Mouse (Mus musculus) cerebellum, postnatal 25 days (tissue): ENCODE measurements around the gene Xpo6.

ENCODE experiments used
- DNase-seq, 2 experiments: peaks; one replicate each; pipeline ENCODE4 v3.0.0; 2021; ENCODE audit warnings: mixed read lengths in 2 of 2

The Xpo6 gene

DNA sequence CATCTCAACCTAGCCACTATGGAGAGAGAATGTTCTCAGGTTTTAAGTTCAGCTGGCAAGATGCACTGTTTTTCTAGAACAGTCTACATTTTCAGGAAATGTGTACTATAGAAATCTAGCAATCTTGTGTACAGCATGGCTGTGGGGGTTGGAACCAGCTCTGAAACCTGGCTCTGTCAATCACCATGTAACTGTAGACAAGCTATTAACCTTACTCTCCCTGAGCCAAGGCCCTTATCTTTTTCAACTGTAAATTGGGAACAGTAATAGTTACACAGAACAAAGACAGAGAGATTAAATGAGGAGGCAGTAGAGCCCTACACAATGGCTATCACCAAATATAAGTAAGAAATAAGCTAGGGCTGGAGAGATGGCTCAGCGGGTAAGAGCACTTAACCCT, 8.8 kb downstream of the Xpo6 start:
- DNase-seq = no peak

DNA sequence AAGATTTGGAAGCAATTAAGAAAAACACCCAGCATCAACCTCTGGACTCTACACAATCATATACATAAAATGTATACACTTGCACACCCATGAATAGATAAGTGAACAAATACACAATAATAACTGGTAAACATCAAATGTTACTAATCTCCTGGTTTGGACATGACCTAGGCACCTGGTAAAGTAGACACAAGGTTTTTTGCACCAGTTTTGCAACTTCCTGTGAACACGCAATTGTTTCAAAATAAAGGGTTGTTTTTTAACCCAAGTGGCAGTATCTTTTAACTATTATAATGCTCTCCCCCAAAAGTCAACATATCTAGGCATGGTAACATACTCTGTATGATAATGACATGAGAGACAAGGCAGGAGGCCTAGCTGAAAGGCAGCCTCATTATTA, 10.8 kb downstream of the Xpo6 start:
- DNase-seq = no peak

DNA sequence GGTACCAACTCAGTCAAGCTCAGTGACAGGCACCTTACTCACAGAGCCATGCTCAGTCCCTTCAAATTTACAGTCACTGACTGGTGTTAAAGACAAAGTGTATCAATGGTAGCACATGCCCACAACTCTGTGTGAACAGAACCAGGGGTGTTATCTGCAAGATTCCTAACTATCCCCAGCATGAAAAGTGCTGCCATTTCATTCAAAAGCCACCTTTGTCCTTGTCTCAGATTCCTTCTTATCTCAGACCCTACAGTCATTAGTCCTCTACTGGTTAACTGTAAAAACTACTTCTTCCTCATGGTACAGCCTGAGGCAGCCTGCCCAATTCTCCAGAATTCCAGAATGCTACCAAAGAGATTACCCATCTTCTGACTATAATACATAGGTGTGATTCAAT, 14.3 kb downstream of the Xpo6 start:
- no peak for DNase-seq

- no peak for DNase-seq
Measured at GRCm38 (mm10) chr7:126183583-126183982, 16.7 kb downstream of the Xpo6 start.

DNA sequence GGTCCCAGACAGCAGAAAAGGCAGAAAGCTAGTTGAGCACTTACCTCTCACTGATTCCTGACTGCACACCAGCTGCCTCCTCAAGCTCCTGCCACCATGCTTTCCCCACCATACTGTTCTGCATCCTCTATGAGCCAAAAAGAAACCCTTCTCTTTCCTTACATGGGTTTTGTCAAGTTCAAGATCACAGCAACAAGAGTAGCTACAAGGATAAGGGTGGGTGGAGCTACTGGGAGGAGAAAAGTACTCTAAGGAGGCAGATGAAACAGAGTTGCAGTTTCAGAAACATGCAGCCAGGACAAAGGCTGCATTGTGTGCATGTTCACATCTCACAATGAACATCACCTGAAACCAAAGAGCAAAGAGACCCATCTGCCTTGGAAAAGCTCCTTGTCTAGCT, 18.8 kb downstream of the Xpo6 start:
- no peak for DNase-seq

- DNase-seq = peak in 1 of 2 experiments; percentile 30
Measured at GRCm38 (mm10) chr7:126180956-126181355, 19.3 kb downstream of the Xpo6 start.

- no peak for DNase-seq
Measured at GRCm38 (mm10) chr7:126178804-126179203, 21.5 kb downstream of the Xpo6 start.

- DNase-seq = no peak
Measured at GRCm38 (mm10) chr7:126175999-126176398, 24.3 kb downstream of the Xpo6 start.

DNA sequence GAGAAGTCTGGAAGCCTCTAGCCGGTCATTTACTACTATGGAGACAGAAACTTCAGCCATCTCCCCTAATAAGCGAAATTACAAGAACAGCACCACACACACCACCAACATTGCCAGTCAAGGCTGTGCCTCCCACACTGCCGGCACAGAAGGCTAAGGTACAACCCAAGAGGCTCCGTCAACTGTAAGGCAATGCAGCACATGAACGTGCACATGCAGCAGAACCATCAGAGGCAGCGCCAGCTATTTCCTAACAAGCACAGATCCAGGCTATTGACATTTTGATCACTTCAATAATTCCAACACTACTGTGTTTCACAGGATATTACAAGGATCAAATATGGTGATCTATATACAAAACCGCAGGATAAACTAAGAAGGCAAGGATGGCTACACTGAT, 24.8 kb downstream of the Xpo6 start:
- no peak for DNase-seq

- no peak for DNase-seq
Measured at GRCm38 (mm10) chr7:126174863-126175262, 25.4 kb downstream of the Xpo6 start.

DNA sequence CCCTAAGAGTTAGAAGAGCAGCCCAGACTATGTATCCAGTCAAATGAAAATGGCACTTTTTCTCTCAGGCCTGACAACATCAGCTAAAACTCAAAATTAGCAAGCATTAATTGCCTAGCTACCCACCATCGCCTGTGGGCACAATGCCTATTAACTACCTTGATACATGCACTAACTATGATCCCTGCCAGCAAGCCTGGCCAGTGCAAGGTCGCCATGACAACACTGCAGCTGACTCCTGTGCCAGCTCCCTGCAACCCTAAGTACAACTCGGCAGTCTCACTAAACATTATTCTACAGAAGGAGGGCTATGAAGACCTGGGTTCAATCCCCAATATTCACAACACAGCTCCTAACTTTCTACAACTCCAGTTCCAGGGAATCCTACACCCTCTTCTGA, 28.3 kb downstream of the Xpo6 start:
- DNase-seq = peak in 1 of 2 experiments; percentile 26

- no peak for DNase-seq
Measured at GRCm38 (mm10) chr7:126168584-126168983, 31.7 kb downstream of the Xpo6 start.

- no peak for DNase-seq
Measured at GRCm38 (mm10) chr7:126167426-126167825, 32.9 kb downstream of the Xpo6 start.

DNA sequence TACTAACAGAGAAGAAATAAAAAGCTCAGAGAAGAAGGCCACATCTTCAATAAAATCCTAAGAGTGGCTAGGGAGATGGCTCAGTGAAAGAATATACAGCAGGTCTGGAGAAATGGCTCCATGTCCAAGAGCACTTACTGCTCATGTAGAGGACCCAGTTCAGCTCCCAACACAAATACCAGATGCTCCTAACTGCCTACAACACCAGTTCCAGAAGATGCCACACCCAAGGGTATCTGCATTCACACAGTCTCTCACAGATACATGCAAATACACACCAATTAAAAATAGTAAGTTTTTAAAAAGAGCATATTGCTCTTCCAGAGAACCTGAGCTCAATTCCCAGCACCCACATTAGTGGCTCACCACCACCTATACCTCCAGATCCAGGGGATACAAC, 33.7 kb downstream of the Xpo6 start:
- no peak for DNase-seq

- no peak for DNase-seq
Measured at GRCm38 (mm10) chr7:126158238-126158637, 42.1 kb downstream of the Xpo6 start.

GRCm38 (mm10) chr7:126155746-126156145, 44.6 kb downstream of the Xpo6 start:
- no peak for DNase-seq

- DNase-seq = no peak
Measured at GRCm38 (mm10) chr7:126154731-126155130, 45.6 kb downstream of the Xpo6 start.

GRCm38 (mm10) chr7:126152324-126152723, 48.0 kb downstream of the Xpo6 start:
- no peak for DNase-seq

GRCm38 (mm10) chr7:126146156-126146555, 54.1 kb downstream of the Xpo6 start:
- DNase-seq = no peak

- no peak for DNase-seq
Measured at GRCm38 (mm10) chr7:126144364-126144763, 55.9 kb downstream of the Xpo6 start.

- no peak for DNase-seq
Measured at GRCm38 (mm10) chr7:126137850-126138249, 62.5 kb downstream of the Xpo6 start.

GRCm38 (mm10) chr7:126135391-126135790, 64.9 kb downstream of the Xpo6 start:
- DNase-seq = no peak

- no peak for DNase-seq
Measured at GRCm38 (mm10) chr7:126134634-126135321, 65.5 kb downstream of the Xpo6 start.

DNA sequence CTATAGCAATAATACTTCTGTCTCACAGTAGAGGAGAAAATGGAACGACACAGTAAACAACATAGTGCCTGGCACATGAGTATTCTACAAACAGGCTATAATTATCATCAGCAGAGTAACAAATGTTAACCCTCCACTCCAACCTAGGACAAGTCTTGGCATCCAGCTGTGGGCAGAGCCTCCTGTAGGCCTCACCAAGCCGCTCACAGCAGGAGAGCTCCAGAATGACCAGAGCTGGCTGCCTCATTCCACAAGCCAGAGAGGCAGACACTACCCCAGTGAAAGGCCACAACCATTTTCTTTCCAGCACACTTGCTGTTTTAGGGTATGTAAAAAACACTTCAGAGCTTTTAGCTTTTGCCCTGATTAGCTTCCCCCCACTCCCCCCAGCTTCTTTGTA, 72.6 kb downstream of the Xpo6 start:
- no peak for DNase-seq

GRCm38 (mm10) chr7:126126502-126126901, 73.8 kb downstream of the Xpo6 start:
- no peak for DNase-seq
